Mouse (Mus musculus): ENCODE results near the gene Thap3.

Thap3 gene

DNA sequence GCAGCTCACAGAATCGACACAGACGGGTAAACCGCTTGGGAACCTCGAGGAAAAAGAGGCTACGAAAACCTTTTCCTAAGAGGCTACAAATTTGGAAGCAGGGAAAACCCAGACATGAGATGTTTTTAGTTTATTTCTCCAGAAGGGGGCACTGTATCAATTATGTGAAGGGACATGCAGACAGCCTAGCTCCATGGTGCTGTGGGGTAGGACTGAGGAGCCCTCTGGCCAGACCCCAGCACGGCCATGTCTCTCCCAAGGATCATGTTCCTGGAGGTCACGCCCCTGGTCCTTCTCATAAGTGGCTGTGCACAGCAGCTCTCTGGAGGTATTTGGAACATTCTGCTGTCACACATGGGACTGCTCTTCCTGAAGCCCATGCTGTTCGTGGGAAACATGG, 8.1 kb downstream of the Thap3 start:
- peak in 1 of 2 experiments; percentile 13 for DNase-seq

DNA sequence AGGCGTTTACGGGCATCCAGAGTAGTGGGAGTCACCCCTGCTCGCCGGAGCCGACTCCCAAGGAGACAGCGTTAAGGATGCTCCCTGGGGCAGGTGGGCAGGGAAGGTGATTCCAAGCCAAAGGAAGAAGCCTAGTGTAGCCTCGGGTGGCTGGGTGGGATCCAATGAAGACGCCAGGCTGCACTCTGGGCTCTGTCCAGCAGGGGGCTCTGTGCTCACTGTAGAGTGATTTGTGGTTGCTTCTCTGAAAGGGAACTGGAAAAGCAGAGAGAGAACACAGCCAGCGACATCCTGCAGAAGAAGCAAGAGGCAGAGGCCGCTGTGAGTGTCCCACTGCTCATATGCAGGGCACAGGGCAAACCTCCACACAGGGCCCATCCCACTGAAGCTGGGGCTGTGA, 11.0 kb downstream of the Thap3 start:
- DNase-seq = peak; percentile 77 to 93

DNA sequence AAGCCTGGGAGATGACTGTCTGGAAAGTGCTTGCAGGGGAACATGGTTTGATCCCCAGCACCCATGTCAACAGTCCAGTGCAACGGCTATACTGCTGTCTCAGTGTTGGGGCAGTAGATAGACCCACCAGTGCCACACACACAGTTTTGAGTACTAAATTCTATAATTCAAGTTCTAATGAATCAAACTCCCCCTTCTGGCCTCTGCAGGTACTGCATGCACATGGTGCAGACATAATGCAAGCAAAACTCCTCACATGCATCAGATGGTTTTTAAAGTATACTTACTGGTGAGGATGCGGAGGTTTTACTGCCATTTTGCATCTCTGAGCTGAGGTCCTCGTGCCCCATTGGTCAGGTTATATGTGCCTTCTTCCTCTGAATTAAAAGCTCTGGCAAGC, 13.4 kb downstream of the Thap3 start:
- peak; percentile 21 to 75 for DNase-seq

- peak in 1 of 2 experiments; percentile 30 for DNase-seq
Measured at GRCm38 (mm10) chr4:151972221-151972967, 16.4 kb downstream of the Thap3 start.

- no peak for DNase-seq
Measured at GRCm38 (mm10) chr4:151968204-151968921, 20.4 kb downstream of the Thap3 start.

DNA sequence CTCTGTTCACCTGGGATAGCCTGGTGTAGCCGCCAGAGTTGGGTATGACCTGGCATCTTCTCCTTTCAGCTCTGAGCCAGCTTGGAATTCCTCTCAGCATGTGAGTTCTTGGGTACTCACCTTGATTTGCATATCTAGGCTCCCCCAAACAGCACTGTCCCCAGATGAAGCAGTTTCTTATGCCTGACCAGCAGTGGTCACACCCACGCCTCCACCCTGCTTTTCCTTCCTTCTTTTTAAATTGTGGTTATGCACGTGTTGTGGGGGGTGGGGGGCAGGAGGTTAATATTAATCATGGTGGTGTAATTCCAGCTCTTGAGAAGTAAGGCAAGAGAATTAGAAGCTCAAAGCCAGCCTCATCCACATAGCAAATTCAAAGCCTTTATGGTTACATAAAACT, 26.0 kb downstream of the Thap3 start:
- DNase-seq = no peak

- DNase-seq = no peak
Measured at GRCm38 (mm10) chr4:151960513-151960854, 28.3 kb downstream of the Thap3 start.

GRCm38 (mm10) chr4:151959849-151960512, 28.8 kb downstream of the Thap3 start:
- no peak for DNase-seq

- no peak for DNase-seq
Measured at GRCm38 (mm10) chr4:151957584-151958315, 31.0 kb downstream of the Thap3 start.

- no peak for DNase-seq
Measured at GRCm38 (mm10) chr4:151955791-151956190, 33.0 kb downstream of the Thap3 start.

DNA sequence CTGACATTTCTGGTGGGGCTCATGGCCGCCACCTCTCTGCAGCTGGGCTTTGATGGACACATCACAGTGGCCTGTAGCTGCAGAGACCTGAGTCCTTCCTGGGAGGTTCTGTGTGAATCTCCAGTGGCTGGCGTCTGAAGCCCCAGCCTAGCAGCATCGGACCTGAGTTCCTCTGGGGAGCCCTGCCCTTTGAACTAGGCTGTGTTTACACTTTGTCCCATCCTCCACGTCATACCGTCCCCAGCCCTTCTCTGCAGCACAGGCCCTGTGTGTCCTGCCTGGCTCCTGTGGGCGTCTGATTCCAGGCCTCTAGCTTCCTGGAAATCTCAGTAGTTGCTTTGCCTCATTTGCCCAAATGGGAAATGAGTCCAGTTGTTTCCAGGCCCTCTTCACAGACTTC, 35.6 kb downstream of the Thap3 start:
- no peak for DNase-seq

DNA sequence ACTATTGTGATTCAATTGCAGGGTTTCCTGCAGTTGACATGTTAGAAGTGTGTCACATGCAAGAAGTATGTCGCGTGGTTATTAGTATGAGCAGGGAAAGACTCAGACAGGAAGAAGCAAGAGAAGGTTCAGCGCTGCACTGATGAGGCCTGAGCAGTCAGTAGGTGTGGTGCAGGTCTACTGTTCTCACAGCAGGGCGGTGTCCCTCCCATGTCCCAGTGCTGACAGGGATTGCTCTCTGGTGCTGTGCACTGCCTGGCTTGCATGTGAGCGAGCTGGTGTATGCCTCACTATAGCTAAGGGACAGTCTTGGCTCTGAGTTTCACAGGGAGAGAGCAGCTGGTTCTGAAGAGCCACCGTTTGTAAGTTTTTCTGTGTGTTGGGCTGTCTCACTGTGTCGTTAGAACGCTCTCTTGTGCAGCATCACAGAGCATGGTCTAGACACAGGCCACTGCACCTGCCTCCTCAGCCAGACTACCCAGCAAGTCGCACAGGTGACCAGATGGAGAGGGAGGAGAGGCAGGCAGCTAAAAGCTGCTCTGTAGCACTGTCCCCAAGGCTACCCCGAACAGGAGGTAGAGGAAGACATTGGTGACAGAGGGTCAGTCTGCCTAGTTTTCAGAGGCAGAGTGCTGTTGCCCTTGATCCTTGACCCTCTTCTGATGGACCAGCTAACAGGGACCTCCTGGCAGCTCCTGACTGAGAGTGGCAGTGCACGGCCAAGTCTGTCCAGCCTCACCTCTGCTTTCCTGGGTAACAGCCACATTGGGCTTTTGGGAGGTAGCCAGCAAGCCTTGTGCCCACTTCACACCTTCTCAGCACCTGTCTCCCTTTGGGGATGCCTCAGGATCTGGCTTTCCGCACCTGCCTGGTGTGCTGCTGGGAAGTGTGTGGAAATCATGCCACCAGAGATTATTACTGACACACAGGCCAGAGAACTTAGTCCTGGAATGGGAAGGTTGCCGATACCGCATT, 40.0 kb downstream of the Thap3 start:
- no peak for DNase-seq

GRCm38 (mm10) chr4:151946211-151946610, 42.6 kb downstream of the Thap3 start:
- no peak for DNase-seq

DNA sequence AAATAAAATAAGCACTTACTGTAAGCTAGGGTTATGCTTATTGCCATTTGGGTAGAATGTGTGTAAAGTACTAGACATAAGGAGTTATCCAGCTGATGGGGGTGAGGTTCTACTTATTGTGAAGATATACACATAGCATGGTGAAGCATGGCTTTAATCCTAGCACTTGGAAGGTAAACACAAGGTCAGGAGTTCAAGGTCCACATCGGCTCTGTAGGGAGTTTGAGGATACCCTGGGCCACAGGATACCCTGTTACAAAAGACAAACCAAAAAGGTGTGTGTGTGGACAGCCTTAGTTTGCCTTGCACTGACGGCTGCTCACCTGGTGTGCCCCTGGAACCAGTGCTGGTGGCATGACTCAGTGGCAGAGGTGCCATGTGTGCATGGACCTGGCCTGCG, 50.7 kb downstream of the Thap3 start:
- DNase-seq = no peak

- DNase-seq = peak; percentile 88 to 91
Measured at GRCm38 (mm10) chr4:151937441-151937840, 51.4 kb downstream of the Thap3 start.

- peak in 1 of 2 experiments; percentile 19 for DNase-seq
Measured at GRCm38 (mm10) chr4:151934215-151934572, 54.6 kb downstream of the Thap3 start.

DNA sequence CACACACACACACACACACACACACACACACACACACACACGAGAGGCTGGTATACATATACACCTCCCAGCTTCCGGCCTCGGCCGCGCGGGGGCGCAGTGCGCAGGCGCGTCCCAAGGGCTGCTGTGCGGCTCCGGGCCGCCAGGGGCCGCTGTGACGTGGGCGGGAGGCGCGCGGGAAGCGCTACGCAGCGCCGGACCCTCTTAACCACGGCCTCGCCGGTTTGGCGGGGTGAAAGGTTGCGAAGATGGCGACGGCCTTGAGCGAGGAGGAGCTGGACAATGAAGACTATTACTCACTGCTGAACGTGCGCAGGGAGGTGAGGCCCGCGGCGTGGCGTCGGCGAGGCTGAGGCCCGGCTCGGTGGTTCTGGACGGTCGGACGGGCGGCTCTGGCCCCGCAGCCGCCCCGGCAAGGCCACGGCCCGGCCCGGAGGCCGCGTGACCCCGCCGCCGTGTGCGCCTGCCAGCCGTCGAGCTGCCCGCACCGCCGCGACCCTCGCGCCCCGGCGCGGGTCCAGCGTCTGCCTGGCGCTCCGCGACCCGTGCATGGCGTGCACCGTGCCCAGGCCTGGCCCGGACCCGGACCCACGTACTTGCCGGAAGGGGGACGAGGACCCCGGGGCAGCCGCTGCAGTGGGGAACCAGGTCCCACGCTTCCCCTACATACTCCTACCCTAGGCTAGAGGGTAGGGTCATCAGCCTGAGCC, 55.1 kb downstream of the Thap3 start, which contains the start of gene Dnajc11:
Dnajc11 (plus strand) TSS at position 187 of the 710 bp plus-strand sequence.
- DNase-seq = peak; percentile 88 to 92
